Mouse (Mus musculus) G1E (cell line): ENCODE data around the gene Plekhh1. TPM values are rescaled to one million over a fixed set of nuclear protein-coding genes. Genes with fewer than 3 reads are reported as not detected.

Experiments used
- ATAC-seq: 2 replicates; pipeline ENCODE4 v1.8.0; 2016; ENCODE audit warnings: mild to moderate bottlenecking; ENCODE audit not compliant: insufficient number of reproducible peaks, poor library complexity, low FRiP score, severe bottlenecking; ENCODE audit errors: extremely low read depth
- DNase-seq: peaks from one replicate; pipeline ENCODE4 v3.0.0; 2012; ENCODE audit warnings: low spot score
- H3K27me3 ChIP-seq: 2 replicates; pipeline ENCODE4 v1.6.1; 2012; ENCODE audit warnings: mild to moderate bottlenecking, low read length, inconsistent platforms; ENCODE audit not compliant: insufficient read depth
- H3K36me3 ChIP-seq: replicated peaks from 2 replicates; pipeline ENCODE3; 2012; ENCODE audit warnings: mild to moderate bottlenecking, inconsistent platforms
- H3K4me1 ChIP-seq: 2 replicates; pipeline ENCODE4 v1.6.1; 2012; ENCODE audit warnings: low read depth, low read length, inconsistent platforms, mixed read lengths; ENCODE audit not compliant: insufficient read depth
- H3K4me3 ChIP-seq: 2 replicates; pipeline ENCODE4 v1.5.1; 2012; ENCODE audit warnings: low read depth, mild to moderate bottlenecking, inconsistent platforms, low read length, moderate library complexity, mixed read lengths
- H3K9me3 ChIP-seq: replicated peaks from 2 replicates; pipeline ENCODE4 v1.6.1; 2012; ENCODE audit warnings: inconsistent platforms
- CTCF ChIP-seq: IDR thresholded peaks from 2 replicates; pipeline ENCODE4 v1.5.1; 2012; ENCODE audit warnings: low read depth, low read length, inconsistent platforms, mixed read lengths
- GATA1 ChIP-seq: IDR thresholded peaks from 2 replicates; pipeline ENCODE4 v1.6.1; 2012; ENCODE audit warnings: borderline replicate concordance, low read length, inconsistent platforms, mixed read lengths
- GATA2 ChIP-seq: IDR thresholded peaks from 2 replicates; pipeline ENCODE4 v1.6.1; 2012; ENCODE audit warnings: low read depth, low read length, inconsistent platforms, borderline replicate concordance
- POLR2AphosphoS5 ChIP-seq: IDR thresholded peaks from 2 replicates; pipeline ENCODE4 v1.6.1; 2012; ENCODE audit warnings: low read depth, low read length, inconsistent platforms; ENCODE audit not compliant: insufficient replicate concordance
- TAL1 ChIP-seq: conservative IDR thresholded peaks from 2 replicates; pipeline ENCODE4 v1.6.1; 2012; ENCODE audit warnings: low read depth, low read length, inconsistent platforms, mixed read lengths
- polyA plus RNA-seq: library from polyadenylated mRNA; stranded (reverse); fragments of >175 nt; gene quantifications from 2 replicates; pipeline ENCODE4 v1.2.3, GENCODE M21; 2012
- total RNA-seq, 2 experiments: library from RNA; stranded (forward) in 1 of 2; stranded (reverse) in 1 of 2; fragments of 200-1000 nt in 1 of 2; fragments of >200 nt in 1 of 2; fragmentation: Nextera tagmentation in 1 of 2; gene quantifications; 2 replicates each; pipeline ENCODE4 v1.2.3; 2014 to 2017

Gene Plekhh1
- total and polyA plus RNA-seq, 3 experiments = 0.02 to 0.44 TPM; not detected in 1

GRCm38 (mm10) chr12:78984035-78984432 is 44.9 kb upstream of the Plekhh1 start:
- no peak for DNase-seq
- Histone ChIP-seq H3K9me3 (no peaks in the 10 kb centered on the region), H3K4me3 (no peak overlapping the region), H3K36me3 (no peaks in the 10 kb centered on the region), H3K4me1 (peaks cover 31% of the 10 kb centered on the region), H3K27me3 (peaks cover 18% of the 10 kb centered on the region)
- ATAC-seq = no peak
- TF ChIP-seq POLR2AphosphoS5 = no peak
- no peak for TF ChIP-seq GATA2
- TF ChIP-seq CTCF = no peak
- TF ChIP-seq GATA1 = no peak
- TF ChIP-seq TAL1 = no peak

GRCm38 (mm10) chr12:78987581-78988081 is 41.3 kb upstream of the Plekhh1 start:
- no peaks in the 10 kb centered on the region for H3K36me3 ChIP-seq
- no peaks in the 10 kb centered on the region for H3K9me3 ChIP-seq
- no peak overlapping the region for H3K4me3 ChIP-seq
- ATAC-seq (no peak), DNase-seq (no peak)
- H3K4me1 ChIP-seq = peaks cover 8% of the 10 kb centered on the region
- TF ChIP-seq CTCF = no peak
- no peak for TF ChIP-seq GATA1
- TF ChIP-seq POLR2AphosphoS5 = no peak
- no peak for TF ChIP-seq GATA2
- TF ChIP-seq TAL1 = no peak
- peaks cover 39% of the 10 kb centered on the region for H3K27me3 ChIP-seq

GRCm38 (mm10) chr12:78996271-78996670 is 32.7 kb upstream of the Plekhh1 start:
- H3K9me3 ChIP-seq = no peaks in the 10 kb centered on the region
- no peaks in the 10 kb centered on the region for H3K4me1 ChIP-seq
- H3K36me3 ChIP-seq = no peaks in the 10 kb centered on the region
- DNase-seq (no peak), ATAC-seq (no peak)
- peaks cover 21% of the 10 kb centered on the region for H3K27me3 ChIP-seq
- no peak overlapping the region for H3K4me3 ChIP-seq
- TF ChIP-seq TAL1 = no peak
- no peak for TF ChIP-seq GATA2

GRCm38 (mm10) chr12:78996711-78997110 is 32.3 kb upstream of the Plekhh1 start:
- Histone ChIP-seq H3K4me1 (no peaks in the 10 kb centered on the region), H3K36me3 (no peaks in the 10 kb centered on the region), H3K4me3 (no peak overlapping the region), H3K27me3 (peaks cover 21% of the 10 kb centered on the region), H3K9me3 (no peaks in the 10 kb centered on the region)
- TF ChIP-seq GATA1 = no peak
- TF ChIP-seq POLR2AphosphoS5 = no peak
- no peak for TF ChIP-seq CTCF
- TF ChIP-seq TAL1 = no peak
- no peak for TF ChIP-seq GATA2
- DNase-seq = no peak
- ATAC-seq = no peak

GRCm38 (mm10) chr12:79002406-79002805 is 26.6 kb upstream of the Plekhh1 start:
- H3K4me3 ChIP-seq = no peak overlapping the region
- H3K27me3 ChIP-seq = peaks cover 59% of the 10 kb centered on the region
- DNase-seq (no peak), ATAC-seq (no peak)
- no peaks in the 10 kb centered on the region for H3K9me3 ChIP-seq
- no peak for TF ChIP-seq GATA1
- no peak for TF ChIP-seq POLR2AphosphoS5
- no peak for TF ChIP-seq CTCF
- no peak for TF ChIP-seq GATA2
- no peak for TF ChIP-seq TAL1
- no peaks in the 10 kb centered on the region for H3K36me3 ChIP-seq
- H3K4me1 ChIP-seq = peaks cover 14% of the 10 kb centered on the region

- no peak for ATAC-seq
- Histone ChIP-seq H3K27me3 (peaks cover 61% of the 10 kb centered on the region), H3K4me1 (peaks cover 15% of the 10 kb centered on the region), H3K9me3 (no peaks in the 10 kb centered on the region), H3K4me3 (no peak overlapping the region), H3K36me3 (no peaks in the 10 kb centered on the region)
- TF ChIP-seq CTCF (no peak), GATA1 (no peak), GATA2 (no peak), POLR2AphosphoS5 (no peak), TAL1 (no peak)
- no peak for DNase-seq
These were observed 26.0 kb upstream of the Plekhh1 start for GRCm38 (mm10) chr12:79002978-79003377.

- DNase-seq = no peak
- Histone ChIP-seq H3K27me3 (peaks cover 71% of the 10 kb centered on the region), H3K4me3 (no peak overlapping the region), H3K9me3 (no peaks in the 10 kb centered on the region), H3K4me1 (peaks cover 15% of the 10 kb centered on the region), H3K36me3 (no peaks in the 10 kb centered on the region)
- ATAC-seq = no peak
- TF ChIP-seq GATA2 = no peak
- TF ChIP-seq TAL1 = no peak
- TF ChIP-seq POLR2AphosphoS5 = no peak
- no peak for TF ChIP-seq CTCF
- TF ChIP-seq GATA1 = no peak
These were observed 23.5 kb upstream of the Plekhh1 start for GRCm38 (mm10) chr12:79005456-79005855.
